Mouse (Mus musculus): Measurements from ENCODE around the gene Akap2.

Gene Akap2

GRCm38 (mm10) chr4:57717354-57717753, at the start of gene Akap2:
Gene Akap2 (plus strand): TSS chr4:57717657.
- DNase-seq (ENCODE audit: low read depth in 1 of 2, low spot score in 2 of 2): no peak

GRCm38 (mm10) chr4:57670813-57671469, 46.5 kb upstream of the Akap2 start:
- no peak for DNase-seq (ENCODE audit: low read depth in 1 of 2, low spot score in 2 of 2)

DNA sequence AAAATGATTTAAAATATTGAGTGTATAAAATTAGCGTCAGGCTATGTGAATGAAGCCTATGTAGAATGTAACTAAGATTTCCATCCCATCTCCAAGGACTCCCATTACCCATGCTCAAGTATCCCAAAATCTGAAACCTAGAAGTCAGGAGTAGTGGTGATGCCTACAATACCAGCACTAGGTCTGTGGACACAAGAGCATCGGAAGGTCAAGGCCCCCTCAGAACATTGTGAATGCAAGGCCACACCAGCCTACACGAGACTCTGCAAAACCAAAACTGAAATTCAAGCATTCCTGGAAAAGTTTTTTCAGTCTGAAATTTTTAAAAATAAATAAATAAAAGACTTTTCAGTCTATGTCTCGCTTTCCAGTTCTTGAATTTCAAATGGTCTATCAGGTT, 44.9 kb upstream of the Akap2 start:
- no peak for DNase-seq (ENCODE audit: low read depth in 1 of 2, low spot score in 2 of 2)

GRCm38 (mm10) chr4:57672996-57673906, 44.2 kb upstream of the Akap2 start:
- peak; percentile 27 to 62 for DNase-seq (ENCODE audit: low read depth in 1 of 2, low spot score in 2 of 2)

- DNase-seq (ENCODE audit: low read depth in 1 of 2, low spot score in 2 of 2): no peak
Observed at GRCm38 (mm10) chr4:57674351-57674750, 43.1 kb upstream of the Akap2 start.

DNA sequence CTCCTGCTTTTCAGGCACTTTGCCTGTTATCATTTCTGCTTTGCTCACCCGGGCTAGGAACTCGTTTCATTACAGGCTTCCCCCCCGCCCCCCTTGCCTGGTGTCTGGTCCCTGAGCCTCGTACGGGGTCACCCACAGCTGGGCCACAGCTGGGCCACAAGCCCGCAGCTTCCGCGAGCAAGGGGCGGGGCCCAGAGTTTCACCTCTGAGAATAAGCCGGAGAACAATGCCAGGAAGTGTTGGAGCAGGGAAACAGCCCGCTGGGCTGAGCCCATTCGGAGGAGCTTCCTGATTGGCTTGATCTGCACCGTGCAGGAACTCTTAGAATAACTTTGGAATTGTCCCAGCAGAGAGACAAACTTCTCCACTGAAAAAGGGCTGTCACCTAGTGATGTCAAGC, 42.1 kb upstream of the Akap2 start:
- DNase-seq (ENCODE audit: low read depth in 1 of 2, low spot score in 2 of 2): no peak

GRCm38 (mm10) chr4:57677916-57678315, 39.5 kb upstream of the Akap2 start:
- DNase-seq (ENCODE audit: low read depth in 1 of 2, low spot score in 2 of 2): no peak

GRCm38 (mm10) chr4:57678991-57679457, 38.4 kb upstream of the Akap2 start:
- DNase-seq (ENCODE audit: low read depth in 1 of 2, low spot score in 2 of 2): no peak

GRCm38 (mm10) chr4:57680186-57680585, 37.3 kb upstream of the Akap2 start:
- no peak for DNase-seq (ENCODE audit: low read depth in 1 of 2, low spot score in 2 of 2)

- DNase-seq (ENCODE audit: low read depth in 1 of 2, low spot score in 2 of 2): no peak
Observed at GRCm38 (mm10) chr4:57681511-57681910, 35.9 kb upstream of the Akap2 start.

GRCm38 (mm10) chr4:57682341-57682740, 35.1 kb upstream of the Akap2 start:
- no peak for DNase-seq (ENCODE audit: low read depth in 1 of 2, low spot score in 2 of 2)

- no peak for DNase-seq (ENCODE audit: low read depth in 1 of 2, low spot score in 2 of 2)
Observed at GRCm38 (mm10) chr4:57682944-57683343, 34.5 kb upstream of the Akap2 start.

DNA sequence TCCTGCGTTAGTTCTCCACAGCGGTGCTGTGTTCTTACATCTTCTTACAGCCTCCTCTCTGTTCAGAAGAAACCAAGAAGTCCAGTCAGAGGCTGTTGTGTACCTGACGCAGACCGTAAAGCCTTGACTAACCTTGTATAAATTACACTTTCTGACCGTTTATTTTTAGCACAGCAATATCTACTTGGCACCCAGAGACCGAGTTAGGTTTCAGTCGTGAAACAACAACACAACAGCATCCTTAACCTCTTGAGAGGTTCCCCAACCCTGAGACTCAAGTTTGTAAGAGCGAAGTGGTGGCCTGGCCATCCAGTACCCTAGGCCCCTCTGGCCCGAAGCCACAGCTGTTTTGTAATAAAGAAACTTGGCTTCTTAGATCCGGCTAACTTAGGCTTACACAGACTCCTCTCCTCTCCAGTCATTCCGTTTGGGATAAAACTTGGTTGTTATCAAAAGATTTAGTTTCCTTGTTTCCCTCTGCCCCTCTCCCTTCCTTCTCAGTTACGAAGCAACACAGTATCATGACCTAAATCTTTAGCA, 32.7 kb upstream of the Akap2 start:
- no peak for DNase-seq (ENCODE audit: low read depth in 1 of 2, low spot score in 2 of 2)

DNA sequence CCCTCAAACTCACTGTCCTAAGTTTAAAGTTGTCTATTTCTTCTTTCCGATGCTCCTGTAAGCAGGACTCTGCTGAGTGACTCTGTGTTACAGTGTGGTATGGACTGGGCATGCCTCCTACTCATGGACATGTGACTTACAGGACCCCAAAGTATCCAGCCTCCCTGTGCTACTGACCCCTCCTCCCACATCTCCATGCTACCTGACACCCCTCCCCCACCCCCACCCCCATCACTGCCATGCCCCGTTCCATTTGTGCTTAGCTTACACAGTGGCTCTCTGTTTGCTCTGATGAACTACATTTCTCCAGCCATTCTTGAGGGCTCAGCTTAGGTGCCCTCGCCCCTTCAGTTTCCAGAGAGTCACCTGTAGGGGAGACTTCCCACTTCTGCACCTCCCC, 30.7 kb upstream of the Akap2 start:
- no peak for DNase-seq (ENCODE audit: low read depth in 1 of 2, low spot score in 2 of 2)

- no peak for DNase-seq (ENCODE audit: low read depth in 1 of 2, low spot score in 2 of 2)
Observed at GRCm38 (mm10) chr4:57687583-57687982, 29.9 kb upstream of the Akap2 start.

- DNase-seq (ENCODE audit: low read depth in 1 of 2, low spot score in 2 of 2): no peak
Observed at GRCm38 (mm10) chr4:57688131-57688530, 29.3 kb upstream of the Akap2 start.

- no peak for DNase-seq (ENCODE audit: low read depth in 1 of 2, low spot score in 2 of 2)
Observed at GRCm38 (mm10) chr4:57690001-57690400, 27.5 kb upstream of the Akap2 start.

GRCm38 (mm10) chr4:57690805-57691204, 26.7 kb upstream of the Akap2 start:
- no peak for DNase-seq (ENCODE audit: low read depth in 1 of 2, low spot score in 2 of 2)

GRCm38 (mm10) chr4:57694356-57695136, 22.9 kb upstream of the Akap2 start:
- no peak for DNase-seq (ENCODE audit: low read depth in 1 of 2, low spot score in 2 of 2)

DNA sequence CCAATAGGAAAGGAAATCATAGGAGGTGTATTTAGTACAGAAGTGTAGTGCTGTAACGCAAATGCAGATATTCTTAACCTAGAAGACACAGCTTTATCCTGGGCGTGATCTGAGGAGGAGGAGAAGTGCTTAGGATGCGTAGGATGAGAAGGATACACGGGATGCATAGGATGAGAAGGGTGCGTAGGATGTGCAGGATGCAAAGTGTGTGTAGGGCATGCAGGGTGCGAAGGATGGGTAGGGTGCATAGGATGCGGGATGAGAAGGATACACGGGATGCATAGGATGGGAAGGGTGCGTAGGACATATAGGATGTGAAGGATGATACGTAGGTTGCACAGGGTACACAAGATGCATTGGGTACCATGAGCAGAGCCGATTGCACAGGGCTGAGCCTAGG, 20.5 kb upstream of the Akap2 start:
- no peak for DNase-seq (ENCODE audit: low read depth in 1 of 2, low spot score in 2 of 2)

GRCm38 (mm10) chr4:57697918-57698611, 19.4 kb upstream of the Akap2 start:
- DNase-seq (ENCODE audit: low read depth in 1 of 2, low spot score in 2 of 2): no peak
